Mouse (Mus musculus) T-helper 2 cell (primary cell): Measurements from ENCODE around the gene Nsun2.

ENCODE experiments used
- in situ Hi-C: fragments of 300-600 bp; cut with MboI, MseI; formaldehyde crosslinking; loops from one replicate; pipeline ENCODE4 v1.15.1; 2025; ENCODE audit warnings: high pct_unique_total_duplicates

Nsun2 gene

DNA sequence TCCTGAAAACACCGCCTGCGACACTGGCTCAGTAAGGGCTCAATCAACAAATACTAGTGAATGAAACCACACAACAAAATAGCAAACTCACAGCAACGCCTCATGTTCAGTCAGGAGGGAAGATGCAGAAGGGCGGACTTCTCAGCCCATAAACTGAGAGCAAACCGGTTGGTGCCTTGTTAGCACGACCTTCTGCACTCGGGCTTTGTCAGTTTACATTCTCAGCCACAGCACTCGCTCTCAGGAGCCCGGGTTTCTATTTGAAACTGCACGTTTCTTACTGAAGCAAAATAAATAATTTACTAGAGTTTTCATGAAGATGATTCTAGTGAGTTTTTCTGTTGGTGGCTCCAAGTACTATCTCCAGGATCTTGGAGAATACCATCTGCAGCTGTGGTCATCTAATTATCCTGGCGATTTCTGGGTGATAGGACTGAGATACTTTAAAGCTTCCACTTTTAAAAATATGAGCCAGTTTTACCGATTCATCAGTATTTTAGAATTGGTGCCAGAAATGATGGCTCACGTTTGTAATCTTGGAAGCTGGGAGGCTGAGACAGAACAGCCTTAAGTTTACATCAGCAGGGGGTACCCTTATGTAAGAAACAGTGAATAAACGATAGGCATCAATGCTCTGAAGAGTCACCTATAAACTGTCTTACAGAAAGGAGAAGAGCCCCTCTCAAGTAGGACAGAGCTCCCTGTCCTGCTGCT, 9.9 kb upstream of the Nsun2 start:
- in situ Hi-C loops, result no loop called here

DNA sequence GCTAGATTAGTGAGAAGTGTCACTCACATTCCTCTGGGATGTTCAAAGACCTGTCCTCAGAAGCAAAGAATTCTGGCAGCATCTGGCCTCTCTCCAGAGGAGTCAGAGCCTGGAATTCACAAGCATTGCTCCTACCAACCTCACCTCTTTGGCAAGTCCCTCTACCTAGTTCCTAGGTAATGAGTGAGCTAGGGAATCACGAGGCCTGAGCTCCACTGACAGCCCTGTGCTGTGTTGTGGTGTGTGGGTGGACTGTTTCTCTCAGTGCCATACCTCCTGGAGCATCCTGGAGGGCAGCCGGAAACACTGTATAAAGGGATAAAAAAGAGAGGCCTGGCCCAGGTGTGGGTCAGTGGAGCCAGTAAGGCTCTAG, 9.4 kb upstream of the Nsun2 start:
- in situ Hi-C loops, result no loop called here

DNA sequence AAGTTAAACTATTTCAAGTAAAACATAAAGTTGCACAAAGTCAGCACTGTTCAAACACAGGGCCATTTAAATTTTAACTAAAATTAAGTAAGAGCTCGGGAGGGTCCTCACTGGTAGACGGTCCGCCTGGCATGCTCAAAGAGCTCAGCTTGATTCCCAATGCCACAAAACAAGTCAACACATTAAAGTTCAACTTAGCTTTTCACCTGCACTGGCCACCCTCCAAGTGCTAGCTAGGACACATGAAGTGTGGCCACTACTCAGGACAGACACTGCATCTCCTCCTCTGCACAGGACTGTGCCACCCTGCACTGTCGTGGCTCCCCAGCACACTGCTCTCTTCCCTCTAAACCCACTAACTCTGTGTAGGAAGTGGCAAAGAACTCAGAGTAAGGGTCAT, 7.7 kb upstream of the Nsun2 start:
- in situ Hi-C loops, result no loop called here

DNA sequence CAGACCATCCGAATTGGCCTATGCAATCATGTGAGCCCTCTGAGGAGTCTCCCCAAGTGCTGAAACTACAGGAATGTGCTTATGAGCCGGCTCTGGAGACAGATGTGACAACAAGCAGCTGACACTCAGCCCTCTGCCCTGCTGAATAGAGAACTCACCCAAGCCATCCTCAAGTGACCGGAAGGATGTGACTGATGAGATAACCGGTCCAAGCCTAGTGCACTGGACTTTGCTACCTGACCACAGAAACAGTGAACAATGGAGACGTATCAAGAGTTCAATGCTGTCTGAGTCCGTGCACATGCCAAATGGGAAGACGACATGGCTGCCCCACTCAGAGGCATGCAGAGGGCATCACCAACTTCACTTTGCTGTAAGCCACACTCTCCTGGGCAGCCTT, 5.0 kb upstream of the Nsun2 start:
- in situ Hi-C loops, result no loop called here

DNA sequence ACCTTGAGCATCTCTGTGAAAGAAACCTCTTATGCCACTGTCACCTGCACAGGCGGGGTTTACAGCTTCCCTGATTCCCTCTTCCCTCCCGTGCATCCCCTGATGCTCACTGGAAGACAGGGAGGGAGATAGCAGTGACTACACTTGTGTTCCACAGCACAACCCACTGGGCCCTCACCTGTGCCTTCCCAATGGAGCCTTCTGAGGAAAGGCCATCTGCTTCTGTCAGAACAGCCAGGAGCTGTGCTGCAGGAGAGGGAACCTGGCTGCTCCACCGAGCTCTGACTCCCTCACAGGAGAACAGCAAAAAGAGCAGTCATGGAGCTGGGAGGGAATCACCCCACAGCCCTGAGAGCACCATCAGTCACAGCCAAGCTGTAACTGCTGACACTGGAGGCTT, 3.4 kb upstream of the Nsun2 start:
- in situ Hi-C loops, result no loop called here

DNA sequence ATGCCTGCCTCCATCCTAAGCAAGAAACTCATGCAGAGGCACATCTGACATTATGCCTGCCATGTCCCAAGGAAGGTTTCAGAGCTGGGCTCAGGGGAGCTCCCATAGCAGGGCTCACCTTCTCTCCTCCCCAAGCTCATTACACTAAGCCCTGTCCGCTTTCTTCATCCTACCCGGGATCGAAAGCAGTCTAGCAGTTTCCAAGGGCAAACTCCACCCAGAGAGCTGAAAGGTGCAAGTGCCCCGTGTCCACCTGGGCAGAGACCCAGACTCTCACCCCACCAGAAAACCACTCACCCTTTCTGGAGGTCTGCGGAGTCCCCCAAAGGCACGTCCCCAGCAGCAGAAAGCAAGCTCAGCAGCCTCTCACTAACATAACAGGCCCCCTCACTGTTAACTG, 2.6 kb upstream of the Nsun2 start:
- in situ Hi-C loops, result no loop called here

DNA sequence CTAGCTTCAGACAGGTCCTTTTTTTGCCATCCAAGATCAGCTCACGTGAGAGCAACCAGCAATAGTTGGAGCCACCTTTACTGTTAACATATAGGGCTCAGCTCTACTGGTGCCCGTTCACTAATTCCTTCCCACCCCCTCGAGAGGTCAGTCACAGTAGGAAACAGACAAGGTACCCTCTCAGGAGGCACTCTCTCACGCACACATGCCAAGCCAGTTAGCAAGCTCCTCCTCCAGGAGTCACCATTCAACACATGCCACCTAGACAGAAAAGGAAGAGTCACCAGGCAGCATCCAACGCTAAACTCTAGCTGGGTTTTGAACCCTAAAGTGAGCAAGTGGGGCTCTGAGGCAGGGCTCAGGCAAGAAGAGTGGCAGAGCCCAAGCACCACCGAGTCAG, 2.1 kb upstream of the Nsun2 start:
- in situ Hi-C loops, result no loop called here

DNA sequence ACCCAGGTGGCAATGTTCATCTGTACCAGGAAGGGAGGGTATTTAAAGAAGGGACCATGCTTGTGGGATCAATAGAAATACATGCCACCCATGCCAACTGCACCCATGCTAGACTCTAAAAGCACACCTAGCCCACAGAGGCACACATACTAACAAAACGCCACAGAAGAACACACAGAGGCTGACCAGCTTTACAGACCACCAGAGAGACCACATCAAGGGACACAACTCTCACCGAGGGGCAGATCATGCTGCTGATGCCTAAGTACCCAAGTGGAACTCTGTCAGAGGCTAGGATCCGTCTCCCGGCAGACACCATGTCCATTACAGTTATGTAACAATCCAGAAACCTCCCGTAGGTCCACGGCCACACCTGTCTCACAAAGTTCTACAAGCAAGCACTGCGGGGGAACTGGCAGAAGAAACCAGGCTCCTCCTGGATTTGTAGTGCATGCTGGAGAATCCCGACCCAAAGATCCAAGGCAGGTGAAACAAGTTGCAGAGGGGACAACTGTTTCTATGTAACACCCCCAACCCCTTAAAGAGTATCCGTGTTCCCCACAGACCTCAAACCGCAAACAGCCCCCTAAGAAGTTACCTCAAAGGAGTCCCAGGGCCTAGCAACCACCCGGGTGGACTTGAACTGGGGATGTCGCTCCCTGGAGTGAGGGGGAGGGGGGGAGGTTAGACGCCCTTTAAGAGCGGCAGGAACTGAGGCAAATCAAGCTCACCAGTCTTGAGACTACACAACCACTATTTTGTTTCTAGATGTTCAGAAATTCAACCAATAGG, 1.2 kb upstream of the Nsun2 start:
- in situ Hi-C loops, result no loop called here

DNA sequence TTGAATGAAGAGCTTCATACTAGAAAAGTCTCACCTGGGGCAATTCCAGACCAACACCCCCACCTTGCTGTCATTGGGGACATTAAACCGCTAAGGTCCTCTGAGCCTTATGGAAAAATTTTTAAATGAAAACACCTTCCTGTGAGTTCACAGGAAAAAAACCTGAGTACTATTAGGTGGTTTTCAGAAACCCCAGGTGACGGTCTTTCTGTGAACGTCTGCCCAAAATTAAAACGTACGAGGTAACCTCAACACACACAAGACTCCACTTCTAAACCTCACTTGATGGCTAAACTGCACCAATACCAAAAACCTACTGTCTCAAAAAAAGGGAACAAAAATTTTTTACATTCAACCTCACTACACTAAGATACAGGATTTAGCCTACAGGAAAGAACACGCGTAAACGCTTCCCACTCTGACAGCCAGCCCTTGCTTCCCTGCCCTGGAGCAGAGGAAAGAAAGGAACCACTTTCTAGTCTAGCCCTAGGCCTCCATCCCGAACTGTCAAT, 597 bp upstream of the Nsun2 start:
- in situ Hi-C loops, result no loop called here

DNA sequence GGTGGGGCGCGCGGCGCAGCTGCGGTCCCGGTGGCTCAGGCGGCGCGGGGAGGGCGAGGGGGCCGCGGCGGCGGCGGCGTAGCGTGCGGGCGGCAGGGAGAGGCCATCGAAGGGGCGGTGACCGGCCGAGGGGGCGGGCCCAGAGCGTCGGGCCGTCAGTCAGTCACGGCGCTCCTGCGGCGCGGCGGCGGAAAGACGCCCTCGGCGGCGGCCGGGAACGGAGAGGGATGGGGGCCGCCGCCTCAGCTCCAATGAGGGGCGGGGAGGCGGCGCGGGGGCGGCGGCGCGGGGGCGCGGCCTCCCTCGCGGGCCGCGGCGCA, 748 bp downstream of the Nsun2 start, which contains the start of gene Tent4a:
Gene Tent4a, minus strand, starts transcription at position 284 of the 320 bp plus-strand sequence.
- in situ Hi-C loops, result no loop called here

DNA sequence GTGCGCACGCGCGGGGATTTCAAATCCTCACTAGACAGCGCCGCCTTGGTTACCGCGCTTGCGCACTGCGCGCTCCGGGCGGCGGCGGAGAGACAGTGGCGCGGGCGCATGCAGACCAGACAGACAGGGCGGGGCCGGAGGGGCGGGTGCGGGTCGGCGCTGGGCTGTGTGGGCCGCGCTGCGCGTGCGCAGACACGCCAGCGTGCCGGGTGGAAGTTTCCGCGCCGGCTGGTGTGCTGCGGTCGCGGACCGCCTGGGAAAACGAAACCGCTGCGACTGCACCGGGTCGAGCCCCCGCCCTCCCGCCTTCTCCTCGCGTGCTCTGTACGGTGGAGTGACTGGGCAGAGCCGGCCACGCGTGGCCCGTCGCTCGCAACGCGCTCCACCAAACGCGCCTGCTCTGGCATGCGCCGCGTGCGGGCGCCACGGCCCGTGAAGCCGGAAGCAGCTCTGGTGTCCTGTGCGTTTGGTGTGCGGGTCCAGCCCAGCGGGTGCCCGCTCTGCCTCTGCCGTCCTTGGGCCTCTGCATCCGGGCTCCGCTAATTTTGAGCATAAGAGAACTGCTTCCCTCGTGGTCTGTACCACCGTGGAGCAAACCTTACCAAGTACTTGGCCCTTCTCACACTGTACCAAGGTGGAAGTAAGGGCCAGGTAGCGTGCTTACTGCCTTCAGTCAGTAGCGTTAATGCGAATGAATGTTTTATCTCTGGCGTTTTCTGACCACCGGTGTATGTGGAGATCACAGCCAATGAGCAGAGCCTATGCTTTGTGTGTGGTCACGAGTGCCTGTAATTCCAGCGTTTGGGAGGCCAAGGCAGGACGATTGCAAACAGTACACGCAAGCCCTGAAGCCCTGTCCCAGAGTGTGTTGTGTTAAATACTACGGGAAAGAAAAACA, 1.4 kb downstream of the Nsun2 start:
- in situ Hi-C loops, result loop anchor here (5.0 kb wide), 2 partner anchors 77 to 953 kb away; partner anchors contain the start of genes Fastkd3, Mtrr and Srd5a1

DNA sequence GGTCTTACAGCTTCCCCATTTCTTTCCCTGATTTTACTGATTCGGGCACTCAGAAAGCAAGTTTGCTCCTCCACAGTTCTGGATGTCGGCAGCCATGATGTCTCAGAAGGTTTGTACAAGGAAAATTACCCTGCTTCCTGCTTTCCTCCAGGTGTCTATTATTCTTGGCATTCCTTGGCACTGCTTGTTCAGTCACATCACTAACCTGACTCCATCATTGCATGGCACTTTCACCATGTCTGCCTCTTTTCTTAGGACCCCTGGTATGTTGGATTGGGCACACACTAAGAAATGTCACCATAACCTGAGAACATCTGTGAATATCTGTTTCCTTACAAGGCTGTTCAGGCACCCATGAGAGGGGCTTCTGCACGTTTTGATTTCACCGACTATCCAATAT, 2.5 kb downstream of the Nsun2 start:
- in situ Hi-C loops, result loop anchor here (5.0 kb wide), 2 partner anchors 76 to 954 kb away; partner anchors contain the start of genes Fastkd3, Mtrr and Srd5a1

DNA sequence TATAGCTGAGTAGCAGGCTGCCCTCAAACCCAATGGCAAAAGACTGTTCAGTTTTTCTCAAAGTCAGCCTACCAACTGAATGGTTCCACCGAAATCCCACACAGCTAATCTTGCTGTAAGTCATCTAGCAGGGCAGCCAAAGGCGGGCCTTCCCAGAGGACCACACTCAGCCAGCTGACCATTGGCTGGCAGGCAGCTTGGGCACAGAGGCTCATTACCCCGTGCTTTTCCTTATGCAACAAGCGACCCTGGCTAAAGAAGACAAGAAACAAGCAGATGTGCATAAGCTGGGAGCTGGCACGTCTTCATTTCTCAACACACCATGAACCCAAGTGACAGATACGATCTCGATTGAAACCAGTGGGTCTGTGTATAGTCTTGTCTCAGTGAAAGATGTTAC, 3.8 kb downstream of the Nsun2 start:
- in situ Hi-C loops, result loop anchor here (5.0 kb wide), 2 partner anchors 75 to 955 kb away; partner anchors contain the start of genes Fastkd3, Mtrr and Srd5a1

DNA sequence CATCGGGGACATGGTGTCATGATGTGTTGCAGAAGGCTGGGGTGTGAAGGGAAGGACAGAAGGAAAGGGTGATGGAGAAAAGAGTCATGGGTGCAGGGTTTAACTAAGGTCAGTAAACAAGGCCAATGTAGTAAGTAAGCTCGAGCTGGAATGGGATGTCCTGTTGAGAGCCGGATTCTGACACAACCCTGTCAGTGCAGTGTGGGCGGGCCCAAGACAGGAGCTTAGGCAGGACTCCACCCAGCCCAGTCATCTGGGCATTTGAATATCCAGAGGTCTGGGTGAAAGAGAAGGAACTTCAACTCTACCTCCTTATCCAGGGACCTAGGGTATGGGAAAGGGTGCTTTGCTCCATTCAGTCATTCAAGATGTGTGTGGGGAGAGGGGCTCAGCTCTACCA, 4.8 kb downstream of the Nsun2 start:
- in situ Hi-C loops, result loop anchor here (5.0 kb wide), 2 partner anchors 74 to 956 kb away; partner anchors contain the start of genes Fastkd3, Mtrr and Srd5a1

DNA sequence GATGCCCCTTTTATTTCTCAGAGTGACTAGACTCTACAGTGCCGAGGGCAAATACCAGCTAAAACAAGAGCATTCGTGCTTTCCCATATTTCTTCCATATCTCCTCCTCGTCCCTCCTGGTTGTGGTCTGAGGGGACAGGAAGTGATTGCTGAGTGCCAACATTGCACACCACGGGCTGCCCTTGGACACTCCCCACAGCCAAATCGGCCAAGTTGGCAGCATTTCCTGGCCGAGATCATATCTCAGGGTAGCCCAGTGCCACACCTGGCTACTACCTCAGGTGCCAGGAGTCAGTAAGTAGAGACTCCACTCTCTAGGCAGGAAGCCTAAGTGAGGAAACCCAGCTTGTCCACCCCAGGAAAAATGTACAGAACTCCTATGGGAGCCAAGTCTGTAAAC, 7.7 kb downstream of the Nsun2 start:
- in situ Hi-C loops, result no loop called here

DNA sequence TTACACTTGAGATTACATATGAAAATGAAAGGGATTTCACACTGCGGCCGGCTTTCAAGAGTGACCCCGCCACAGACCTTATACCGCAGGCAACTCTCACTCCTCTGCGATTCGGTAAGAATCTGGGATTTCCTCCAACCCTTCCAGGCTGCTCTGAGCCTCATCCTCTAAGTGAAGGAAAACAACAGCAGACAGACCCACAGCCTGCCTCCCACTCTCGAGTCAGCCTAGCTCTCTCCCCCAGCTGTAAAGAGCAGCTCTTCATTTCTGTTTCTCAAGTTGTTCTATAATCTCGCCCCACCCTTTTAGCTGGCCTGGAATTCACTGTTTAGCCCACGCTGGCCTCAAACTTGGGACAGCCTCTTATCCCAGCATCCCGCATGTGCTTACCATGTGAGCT, 8.2 kb downstream of the Nsun2 start:
- in situ Hi-C loops, result no loop called here

DNA sequence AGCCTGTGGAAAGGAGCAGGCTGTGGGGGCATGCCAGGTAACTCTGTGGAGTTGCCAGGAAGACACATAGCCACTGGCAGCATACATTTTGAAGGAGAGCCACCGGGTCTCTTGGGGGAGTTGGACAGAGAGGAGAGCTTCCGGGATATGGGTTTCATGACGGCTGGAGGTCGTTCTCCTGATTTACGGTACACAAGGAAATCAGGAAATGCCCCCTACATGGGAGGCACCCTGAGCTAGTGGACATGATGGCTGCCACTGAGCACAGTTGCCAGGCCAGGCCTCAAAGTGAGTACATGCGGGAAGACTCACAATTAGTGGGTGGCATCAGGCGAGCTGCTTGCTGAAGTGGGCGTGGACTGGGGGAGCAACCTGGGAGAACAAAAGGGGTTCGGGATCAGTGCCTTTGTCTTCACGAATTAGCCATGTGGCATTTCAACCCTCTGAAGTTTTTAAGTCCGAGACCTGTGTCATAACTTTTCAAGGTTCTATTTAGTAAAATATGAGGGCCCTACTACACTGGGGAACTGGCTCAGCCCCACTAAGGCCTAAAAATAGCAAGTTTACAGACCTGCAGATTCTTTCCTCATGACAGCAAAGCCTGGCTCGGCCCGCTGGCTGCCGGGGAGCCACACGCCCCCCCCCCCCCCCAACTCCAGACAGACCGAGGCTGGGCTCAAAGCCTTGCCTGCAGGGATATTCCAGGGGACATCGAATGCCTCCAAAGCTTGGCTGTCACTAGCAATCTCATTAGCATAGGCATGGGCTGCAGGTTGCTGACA, 9.2 kb downstream of the Nsun2 start:
- in situ Hi-C loops, result no loop called here

DNA sequence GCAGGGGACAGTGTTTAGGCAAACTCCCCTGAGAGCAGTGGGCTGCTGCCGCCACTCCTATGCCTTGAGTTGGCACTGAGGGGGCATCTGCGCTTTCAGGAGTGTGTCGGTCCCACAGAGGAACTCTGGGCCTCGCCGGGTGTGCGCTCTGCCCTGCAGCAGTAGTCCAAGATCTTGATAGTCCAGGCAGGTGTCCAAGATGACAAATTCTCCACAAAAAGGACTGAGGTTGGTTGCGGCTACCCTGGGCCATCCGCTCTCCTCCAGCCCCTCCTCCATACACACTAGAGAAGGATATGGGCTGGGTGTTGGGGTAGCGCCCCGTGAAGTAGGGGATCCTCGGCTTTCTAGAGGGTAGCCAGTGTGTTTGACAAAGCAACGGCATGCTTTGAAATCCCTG, 10.0 kb downstream of the Nsun2 start:
- in situ Hi-C loops, result no loop called here

DNA sequence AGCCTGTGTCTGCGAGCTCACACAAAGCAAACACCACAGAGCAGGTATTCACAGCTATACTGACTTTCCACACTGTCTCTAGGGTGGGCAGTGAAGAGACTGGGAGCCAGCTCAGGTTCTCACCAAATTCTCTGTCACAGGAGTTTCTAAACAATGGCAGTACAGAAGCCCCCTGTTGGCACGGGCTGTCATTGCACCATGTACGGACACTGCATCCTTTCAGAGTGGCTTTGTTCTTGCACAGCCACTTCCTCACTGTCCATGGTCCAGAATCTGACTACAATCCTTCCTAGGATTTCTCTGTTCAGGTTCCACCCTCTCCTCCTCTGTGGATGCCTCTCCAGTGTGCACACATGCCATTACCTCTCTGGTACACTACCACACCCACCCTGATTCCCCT, 11.5 kb downstream of the Nsun2 start:
- in situ Hi-C loops, result loop anchor here (5.0 kb wide), 1 partner anchor 107 kb away; no protein-coding TSS in a partner anchor

DNA sequence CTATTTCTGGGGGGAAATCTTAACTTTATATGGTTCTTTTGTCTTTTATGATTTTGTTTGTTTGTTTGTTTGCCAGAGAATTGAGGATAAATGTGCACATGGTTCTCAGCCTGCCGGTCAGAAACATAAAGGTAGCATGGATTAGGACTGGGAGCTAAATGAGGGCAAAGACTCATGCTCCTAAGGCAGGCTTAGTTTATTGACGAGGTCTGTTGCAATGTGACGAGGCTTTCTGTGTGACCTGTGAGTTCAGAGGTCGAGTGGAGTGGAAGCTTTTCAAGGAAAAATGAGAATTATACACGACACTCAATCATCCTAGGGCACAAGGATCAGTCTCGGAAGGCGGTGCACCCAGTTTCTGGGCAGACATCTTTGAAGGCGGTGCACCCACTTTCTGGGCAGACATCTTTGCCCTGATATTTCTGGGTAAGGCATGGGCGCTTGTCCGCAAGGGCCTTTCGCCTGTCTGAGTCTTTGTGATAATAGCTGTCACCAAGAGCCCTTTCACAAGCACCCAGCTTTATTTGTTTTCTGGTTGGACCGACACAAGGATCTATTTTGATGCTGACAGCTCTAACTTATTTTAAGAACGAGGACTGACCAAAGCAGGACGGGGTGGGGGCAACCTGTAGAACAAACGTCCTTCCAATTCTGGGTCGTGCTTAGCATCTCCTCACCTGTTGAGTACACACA, 14.1 kb downstream of the Nsun2 start:
- in situ Hi-C loops, result loop anchor here (5.0 kb wide), 1 partner anchor 105 kb away; no protein-coding TSS in a partner anchor
